Mouse (Mus musculus) CD8-positive naive resting alpha-beta T cell, adult 2 months (primary cell): ENCODE measurements around the gene Lkaaear1.
A peak's percentile ranks its signal among the peaks of the same experiment; 100 is the strongest.

Source experiments
- DNase-seq, 2 experiments: peaks; one replicate each; pipeline ENCODE4 v3.0.0; 2022; ENCODE audit warnings: low read depth in 2 of 2, low spot score in 2 of 2

Gene Lkaaear1

DNA sequence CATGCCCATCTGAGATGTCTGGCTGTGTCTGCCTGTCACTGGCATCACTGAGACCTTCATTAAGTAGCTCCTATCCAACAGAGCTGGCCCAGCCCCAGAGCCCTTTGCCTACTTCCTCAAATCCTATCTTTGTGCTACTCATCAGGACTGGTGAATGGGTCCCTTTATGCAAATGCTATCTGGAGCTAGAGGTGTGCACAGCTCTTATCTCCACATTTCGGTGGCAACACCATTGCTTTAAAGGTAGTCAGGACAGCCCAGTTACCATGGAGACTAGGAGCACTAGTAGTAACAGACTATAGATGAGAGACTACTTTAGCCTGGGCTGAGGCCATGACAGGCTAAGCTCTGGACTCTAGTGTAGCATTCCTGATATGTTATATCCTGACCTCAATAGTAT is 13.5 kb downstream of the Lkaaear1 start:
- no peak for DNase-seq

DNA sequence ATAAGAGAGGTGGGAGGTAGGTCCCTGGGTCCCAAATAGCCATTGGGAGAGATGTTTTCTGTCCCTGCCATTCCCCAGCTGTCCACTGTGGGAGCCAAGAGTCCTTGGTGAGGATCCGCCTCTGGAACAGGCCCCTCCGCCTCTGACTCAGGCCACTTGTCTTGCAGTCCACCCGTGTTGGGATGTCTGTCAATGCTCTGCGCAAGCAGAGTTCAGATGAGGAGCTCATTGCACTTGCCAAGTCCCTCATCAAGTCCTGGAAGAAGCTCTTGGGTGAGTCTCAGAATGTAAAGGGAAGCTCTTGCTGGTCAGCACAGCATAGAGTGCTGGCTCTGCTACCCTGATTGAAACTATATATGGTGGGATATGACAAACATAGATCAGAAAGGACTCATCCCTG is 14.9 kb downstream of the Lkaaear1 start:
- DNase-seq, result no peak

GRCm38 (mm10) chr2:181681978-181682377 is 16.3 kb downstream of the Lkaaear1 start:
- DNase-seq, result no peak

DNA sequence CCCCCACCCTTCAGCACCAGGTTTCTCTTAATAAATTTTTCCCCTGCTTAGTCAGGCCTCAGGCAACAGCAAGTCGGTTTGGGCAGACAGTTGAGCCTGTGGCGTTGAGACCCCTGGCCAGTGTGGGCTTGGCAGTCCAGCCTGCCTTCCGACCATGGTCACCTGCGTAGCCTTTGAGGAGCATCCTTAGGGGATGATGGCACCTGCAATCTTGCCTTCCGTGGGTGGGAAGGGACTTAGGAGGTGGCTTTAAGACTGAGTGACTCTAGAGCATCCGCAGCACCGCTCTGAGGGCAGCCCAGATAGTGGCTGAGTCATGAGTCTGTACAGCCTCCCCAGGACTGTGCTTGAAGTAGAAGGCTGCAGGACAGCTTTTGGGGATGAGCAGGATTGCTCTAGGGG is 17.5 kb downstream of the Lkaaear1 start:
- DNase-seq, result peak in 1 of 2 experiments; percentile 20

GRCm38 (mm10) chr2:181679951-181680715 is 18.1 kb downstream of the Lkaaear1 start, which contains the start of gene Tcea2:
Gene Tcea2, plus strand, starts transcription at chr2:181680310.
- peak; percentile 28 to 55 for DNase-seq

DNA sequence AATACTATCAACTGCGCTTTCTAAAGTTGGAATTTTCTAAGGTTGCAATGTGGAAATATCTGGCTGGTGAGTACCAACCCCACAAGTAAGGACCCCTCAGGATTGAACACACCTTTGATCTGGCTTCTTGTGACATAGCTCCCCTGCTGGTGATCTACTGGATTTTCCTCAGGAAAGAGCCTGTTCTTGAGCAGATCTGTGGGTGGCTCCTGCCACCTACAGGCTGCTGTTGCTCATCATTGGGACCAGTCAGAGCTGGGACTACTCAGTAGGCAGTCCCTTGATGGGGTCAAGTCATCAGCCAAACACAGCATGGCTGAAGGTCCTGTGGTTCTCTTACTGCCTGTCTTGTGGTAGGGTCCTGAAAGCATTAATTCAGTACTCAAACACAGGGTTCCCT is 19.5 kb downstream of the Lkaaear1 start:
- peak; percentile 59 to 69 for DNase-seq

DNA sequence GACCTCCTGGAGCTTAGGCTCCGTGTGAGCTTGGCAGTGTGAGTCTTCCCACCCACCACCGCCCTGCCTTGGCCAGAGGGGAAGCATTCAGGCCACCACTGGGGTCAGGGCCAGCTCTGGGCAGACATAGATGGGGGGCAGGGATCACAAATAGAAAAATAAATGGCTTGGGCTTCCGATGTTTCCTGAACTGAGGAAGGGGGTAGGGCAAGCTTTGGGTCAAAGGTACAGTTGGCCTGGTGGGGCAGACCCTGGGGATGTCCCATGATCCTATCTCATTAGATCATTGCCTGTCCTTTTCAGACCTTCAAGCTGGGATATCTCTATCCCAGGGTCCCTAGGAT is 20.5 kb downstream of the Lkaaear1 start:
- no peak for DNase-seq

DNA sequence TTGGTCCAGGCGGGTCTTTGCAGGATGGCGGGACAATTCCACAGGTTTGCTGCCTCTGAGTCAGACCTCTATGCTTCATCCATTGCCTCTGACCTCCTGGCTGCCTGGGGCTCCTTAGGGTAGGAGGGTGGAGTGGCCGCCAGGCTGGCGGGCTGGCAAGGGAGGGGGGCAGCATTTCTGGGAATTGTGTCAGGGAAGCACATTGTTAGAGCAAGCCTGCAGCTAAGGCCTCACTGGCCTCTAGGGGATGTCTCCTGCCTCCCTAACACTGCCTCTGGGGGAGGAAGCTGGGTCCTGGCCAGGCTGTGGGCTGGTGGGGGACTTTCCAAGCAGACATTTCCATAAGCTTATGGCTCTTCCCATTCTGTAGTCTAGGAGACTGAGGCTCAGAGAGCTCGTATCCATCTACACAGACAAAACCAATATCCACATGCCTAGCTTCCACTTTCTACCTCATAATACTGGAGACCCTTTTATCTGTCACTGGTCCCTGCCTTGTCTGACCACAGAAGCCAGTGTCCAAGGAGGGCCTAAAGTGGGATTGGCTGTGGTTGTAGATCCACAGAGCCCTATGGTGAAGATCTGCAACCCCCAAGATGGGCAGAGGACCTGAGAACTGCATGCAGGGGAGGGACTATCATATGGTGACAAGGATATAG is 21.0 kb downstream of the Lkaaear1 start:
- no peak for DNase-seq

GRCm38 (mm10) chr2:181676424-181676823 is 21.8 kb downstream of the Lkaaear1 start:
- no peak for DNase-seq

DNA sequence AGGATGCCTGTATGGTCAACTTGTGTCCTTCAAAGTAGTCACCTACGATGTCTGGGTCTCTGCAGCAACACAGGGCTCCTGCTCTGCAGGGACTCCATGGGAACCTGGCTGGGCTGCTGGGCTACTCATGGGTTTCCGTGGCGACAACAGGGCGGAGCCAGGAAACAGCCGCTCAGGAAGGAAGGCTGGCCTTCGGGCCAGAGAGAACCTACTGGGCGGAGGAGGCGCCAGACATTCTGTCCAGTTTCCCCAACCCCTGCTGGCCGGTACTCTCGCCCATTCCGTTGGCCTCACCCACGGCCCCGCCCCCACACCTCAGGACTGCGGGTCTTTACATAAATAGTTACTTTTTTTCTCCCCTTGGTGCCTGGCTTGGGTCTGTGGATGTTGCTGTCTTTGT is 22.8 kb downstream of the Lkaaear1 start:
- no peak for DNase-seq

DNA sequence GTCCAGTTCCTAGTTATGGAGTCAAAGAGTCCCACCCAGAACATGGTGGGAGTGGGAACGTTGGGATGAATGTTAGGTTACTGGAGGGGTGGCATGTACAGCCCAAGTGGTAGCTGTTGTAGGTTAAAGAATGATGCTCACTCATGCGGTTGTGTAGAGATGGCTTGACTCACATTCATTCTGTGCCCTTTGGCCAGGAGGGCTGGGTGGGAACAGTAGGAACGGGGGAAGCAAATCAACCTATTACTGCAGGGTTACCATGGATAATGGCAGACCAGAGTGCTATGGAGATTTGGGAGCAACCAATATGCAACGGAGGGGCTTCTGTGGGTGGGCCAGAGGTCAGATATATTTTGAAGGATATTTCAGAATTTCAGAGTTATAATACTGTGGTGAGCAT is 23.3 kb downstream of the Lkaaear1 start:
- no peak for DNase-seq

GRCm38 (mm10) chr2:181673501-181673900 is 24.7 kb downstream of the Lkaaear1 start:
- no peak for DNase-seq

- DNase-seq, result no peak
These were observed 26.3 kb downstream of the Lkaaear1 start for GRCm38 (mm10) chr2:181671984-181672383.

GRCm38 (mm10) chr2:181671326-181671725 is 26.9 kb downstream of the Lkaaear1 start, which contains the start of gene Sox18:
Gene Sox18, minus strand, starts transcription at chr2:181671640.
- DNase-seq, result no peak

DNA sequence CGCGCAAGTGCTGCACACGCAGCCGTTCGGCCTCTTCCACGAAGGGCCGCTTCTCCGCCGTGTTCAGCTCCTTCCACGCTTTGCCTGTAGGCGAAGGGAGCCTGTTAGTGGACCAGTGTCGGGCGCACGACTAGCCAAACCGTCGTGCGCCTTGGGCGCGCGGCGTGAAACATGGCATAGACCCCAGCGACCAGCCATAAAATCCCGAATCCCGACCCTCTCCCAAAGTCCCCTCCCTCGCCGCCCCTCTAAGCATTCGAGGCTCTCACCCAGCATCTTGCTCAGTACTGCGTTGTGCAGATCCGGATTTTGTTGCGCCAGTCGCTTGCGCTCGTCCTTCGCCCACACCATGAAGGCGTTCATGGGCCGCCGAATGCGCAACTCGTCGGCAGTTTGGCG is 27.3 kb downstream of the Lkaaear1 start:
- no peak for DNase-seq

GRCm38 (mm10) chr2:181670285-181670912 is 27.8 kb downstream of the Lkaaear1 start:
- DNase-seq, result no peak

GRCm38 (mm10) chr2:181663298-181663630 is 35.0 kb downstream of the Lkaaear1 start:
- DNase-seq, result no peak

- no peak for DNase-seq
These were observed 35.5 kb downstream of the Lkaaear1 start for GRCm38 (mm10) chr2:181662620-181663297.

- DNase-seq, result peak; percentile 76 to 83
These were observed 38.6 kb downstream of the Lkaaear1 start for GRCm38 (mm10) chr2:181659609-181660055.

- peak; percentile 13 to 33 for DNase-seq
These were observed 39.2 kb downstream of the Lkaaear1 start for GRCm38 (mm10) chr2:181658930-181659555.

- no peak for DNase-seq
These were observed 39.7 kb downstream of the Lkaaear1 start for GRCm38 (mm10) chr2:181658528-181658927.
